Mouse (Mus musculus): Measurements from ENCODE around the gene Msl1. TPM values are rescaled to one million over a fixed set of nuclear protein-coding genes. Genes with fewer than 3 reads are reported as not detected.
A peak's percentile ranks its signal among the peaks of the same experiment; 100 is the strongest.

Msl1 gene
- polyA plus RNA-seq, 1 experiment = 252 TPM

DNA sequence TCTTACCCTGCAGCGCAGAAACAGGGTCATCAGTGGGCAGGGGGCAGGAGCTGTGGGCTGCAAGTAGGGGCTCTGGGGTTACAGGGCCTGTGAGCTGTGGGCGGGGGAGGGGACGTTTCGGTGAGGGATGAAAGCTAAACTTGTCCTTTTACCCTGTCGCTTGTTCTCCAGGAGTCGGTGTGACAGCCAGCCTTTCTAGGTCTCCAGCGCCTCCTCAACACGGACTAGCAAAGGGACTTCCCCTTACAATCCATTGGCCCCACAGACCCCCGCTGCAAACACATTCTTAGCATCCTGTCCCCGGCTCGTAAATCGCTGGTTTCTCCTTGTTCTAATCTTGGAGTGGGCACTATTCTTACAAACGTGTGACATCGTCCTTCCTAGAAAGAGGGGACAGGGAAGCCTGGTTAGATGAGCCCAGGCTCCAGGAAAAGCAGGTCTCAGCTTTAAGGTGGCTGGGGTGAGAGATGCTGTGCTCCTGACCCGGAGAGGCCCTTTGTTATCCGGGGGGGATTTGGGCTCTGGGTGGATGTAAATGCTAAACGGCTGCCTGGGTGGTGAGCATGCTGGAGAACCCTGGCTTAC is 12.6 kb upstream of the Msl1 start:
- no peak for TF ChIP-seq CTCF (IDR thresholded peaks at IDR 0.05; ENCODE audit: insufficient read depth, low read depth, low read length)
- Histone ChIP-seq H3K4me3 (ENCODE audit: insufficient read depth, low read depth, low read length) (peak overlapping the region; percentile 15), H3K4me1 (ENCODE audit: control insufficient read depth, insufficient read depth, low read length) (peaks cover 50% of the 10 kb centered on the region), H3K27ac (ENCODE audit: insufficient read depth, low read depth, low read length) (peak overlapping the region; percentile 99)
- WGBS = 3% methylated on average over 17 of the region's 17 CpGs

DNA sequence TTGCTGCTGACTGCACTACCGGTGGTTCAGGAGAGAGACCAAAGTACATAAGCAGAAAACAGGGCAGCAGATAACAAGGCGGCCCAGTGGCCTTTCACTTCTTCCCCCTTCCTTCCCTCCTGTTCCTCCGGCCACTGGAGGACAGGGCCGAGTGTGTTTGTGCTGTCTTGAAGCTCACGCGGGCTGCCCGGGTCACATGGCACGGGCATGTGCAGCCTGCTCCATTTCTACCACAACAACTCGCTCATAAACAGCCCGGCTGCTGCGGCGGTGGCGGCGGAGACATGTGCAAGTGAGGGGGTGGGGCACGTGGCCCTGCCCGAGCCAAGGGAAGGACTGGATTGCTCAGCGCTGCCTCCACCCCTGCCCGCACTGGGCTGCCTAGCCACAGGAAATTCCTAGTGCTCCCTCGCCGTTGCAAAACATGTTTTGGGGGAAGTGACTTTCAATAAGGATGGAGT is 12.1 kb upstream of the Msl1 start:
- under 1% methylated on average over 20 of the region's 20 CpGs for WGBS
- TF ChIP-seq CTCF (IDR thresholded peaks at IDR 0.05; ENCODE audit: insufficient read depth, low read depth, low read length) (no peak), POLR2A (IDR thresholded peaks at IDR 0.05; ENCODE audit: insufficient read depth, low read depth, low read length) (peak; percentile 46)
- Histone ChIP-seq H3K27ac (ENCODE audit: insufficient read depth, low read depth, low read length) (peak overlapping the region; percentile 99), H3K4me1 (ENCODE audit: control insufficient read depth, insufficient read depth, low read length) (peaks cover 50% of the 10 kb centered on the region), H3K4me3 (ENCODE audit: insufficient read depth, low read depth, low read length) (peak overlapping the region; percentile 15)

DNA sequence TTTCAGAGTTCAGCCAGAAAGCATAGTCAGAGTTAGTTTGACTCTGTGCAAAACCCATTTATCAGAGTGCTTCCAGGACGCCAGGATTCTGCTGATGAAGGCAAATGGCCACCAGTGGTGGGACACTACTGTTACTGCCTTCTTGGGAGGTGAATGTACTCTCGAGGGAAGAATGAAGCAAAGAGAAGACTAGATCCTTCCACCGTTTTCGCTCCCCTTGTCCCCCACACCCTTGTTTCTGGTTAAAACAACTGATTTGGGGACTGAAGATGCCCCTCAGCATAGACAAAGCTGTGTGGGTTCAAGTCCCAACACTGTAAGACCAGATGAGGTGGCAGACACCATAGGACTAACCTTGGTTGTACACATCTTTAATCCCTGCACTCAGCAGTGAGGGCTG is 11.2 kb upstream of the Msl1 start:
- peaks cover 50% of the 10 kb centered on the region for H3K4me1 ChIP-seq (ENCODE audit: control insufficient read depth, insufficient read depth, low read length)
- WGBS = 78% methylated on average over 4 of the region's 4 CpGs

DNA sequence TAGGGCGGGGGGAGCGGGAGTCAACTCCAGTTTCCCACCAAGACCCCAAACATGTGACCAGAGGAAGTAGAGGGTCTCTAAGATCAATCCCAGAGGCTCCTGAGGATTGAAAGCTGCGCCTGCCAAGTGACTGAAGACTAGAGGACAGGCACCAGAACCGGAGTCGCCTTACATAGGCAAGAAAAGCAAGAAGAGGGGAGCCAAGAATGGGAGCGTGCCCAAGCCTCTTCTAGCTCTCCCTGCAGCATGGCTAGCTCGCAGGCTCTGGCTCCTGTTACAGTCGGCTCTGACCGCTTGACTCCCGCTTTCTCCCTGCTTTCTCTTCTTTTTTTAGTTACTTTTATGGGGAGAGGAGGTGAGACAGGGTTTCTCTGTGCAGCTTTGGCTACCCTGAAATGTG is 10.1 kb upstream of the Msl1 start:
- 60% methylated on average over 10 of the region's 10 CpGs for WGBS
- TF ChIP-seq POLR2A (IDR thresholded peaks at IDR 0.05; ENCODE audit: insufficient read depth, low read depth, low read length) = no peak
- no peak for TF ChIP-seq CTCF (IDR thresholded peaks at IDR 0.05; ENCODE audit: insufficient read depth, low read depth, low read length)
- Histone ChIP-seq H3K27ac (ENCODE audit: insufficient read depth, low read depth, low read length) (peak overlapping the region; percentile 90), H3K4me1 (ENCODE audit: control insufficient read depth, insufficient read depth, low read length) (peaks cover 53% of the 10 kb centered on the region), H3K4me3 (ENCODE audit: insufficient read depth, low read depth, low read length) (no peak overlapping the region)

More for the DNA sequence above, 11.2 kb upstream of the Msl1 start:
- Histone ChIP-seq H3K4me3 (ENCODE audit: insufficient read depth, low read depth, low read length) (no peak overlapping the region), H3K27ac (ENCODE audit: insufficient read depth, low read depth, low read length) (peak overlapping the region; percentile 99)
- TF ChIP-seq POLR2A (IDR thresholded peaks at IDR 0.05; ENCODE audit: insufficient read depth, low read depth, low read length) (no peak), CTCF (IDR thresholded peaks at IDR 0.05; ENCODE audit: insufficient read depth, low read depth, low read length) (no peak)

DNA sequence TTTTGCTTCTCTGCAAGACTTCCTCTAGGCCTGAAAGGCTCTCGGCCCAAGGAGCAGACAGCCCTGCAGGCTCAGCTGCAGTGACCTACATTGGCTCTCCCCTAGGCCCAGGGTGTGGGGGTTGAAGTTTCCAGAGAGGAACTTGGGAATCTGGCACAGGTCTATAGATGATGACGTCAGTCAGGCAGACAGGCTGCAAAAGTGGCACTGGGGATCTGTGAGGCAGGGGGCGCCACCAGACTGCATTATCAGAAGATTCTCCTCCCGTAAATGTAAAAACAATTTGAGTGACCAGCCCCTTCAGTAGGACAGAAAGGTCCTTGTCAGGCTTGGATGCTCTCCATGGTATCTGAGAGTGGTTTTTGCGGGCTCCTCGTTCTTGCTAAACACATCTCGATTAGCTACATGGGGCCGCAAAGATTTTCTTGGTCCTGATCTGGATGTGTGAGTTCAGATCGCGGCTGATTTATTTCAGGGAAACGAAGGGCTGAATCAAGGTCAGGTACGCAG is 9.5 kb upstream of the Msl1 start:
- H3K4me1 ChIP-seq (ENCODE audit: control insufficient read depth, insufficient read depth, low read length) = peaks cover 51% of the 10 kb centered on the region
- 2% methylated on average over 12 of the region's 12 CpGs for WGBS
- H3K4me3 ChIP-seq (ENCODE audit: insufficient read depth, low read depth, low read length) = peak overlapping the region; percentile 5; the same call in 1 of the 2 replicates
- H3K27ac ChIP-seq (ENCODE audit: insufficient read depth, low read depth, low read length) = peak overlapping the region; percentile 90
- TF ChIP-seq CTCF (IDR thresholded peaks at IDR 0.05; ENCODE audit: insufficient read depth, low read depth, low read length) (no peak), POLR2A (IDR thresholded peaks at IDR 0.05; ENCODE audit: insufficient read depth, low read depth, low read length) (no peak)

DNA sequence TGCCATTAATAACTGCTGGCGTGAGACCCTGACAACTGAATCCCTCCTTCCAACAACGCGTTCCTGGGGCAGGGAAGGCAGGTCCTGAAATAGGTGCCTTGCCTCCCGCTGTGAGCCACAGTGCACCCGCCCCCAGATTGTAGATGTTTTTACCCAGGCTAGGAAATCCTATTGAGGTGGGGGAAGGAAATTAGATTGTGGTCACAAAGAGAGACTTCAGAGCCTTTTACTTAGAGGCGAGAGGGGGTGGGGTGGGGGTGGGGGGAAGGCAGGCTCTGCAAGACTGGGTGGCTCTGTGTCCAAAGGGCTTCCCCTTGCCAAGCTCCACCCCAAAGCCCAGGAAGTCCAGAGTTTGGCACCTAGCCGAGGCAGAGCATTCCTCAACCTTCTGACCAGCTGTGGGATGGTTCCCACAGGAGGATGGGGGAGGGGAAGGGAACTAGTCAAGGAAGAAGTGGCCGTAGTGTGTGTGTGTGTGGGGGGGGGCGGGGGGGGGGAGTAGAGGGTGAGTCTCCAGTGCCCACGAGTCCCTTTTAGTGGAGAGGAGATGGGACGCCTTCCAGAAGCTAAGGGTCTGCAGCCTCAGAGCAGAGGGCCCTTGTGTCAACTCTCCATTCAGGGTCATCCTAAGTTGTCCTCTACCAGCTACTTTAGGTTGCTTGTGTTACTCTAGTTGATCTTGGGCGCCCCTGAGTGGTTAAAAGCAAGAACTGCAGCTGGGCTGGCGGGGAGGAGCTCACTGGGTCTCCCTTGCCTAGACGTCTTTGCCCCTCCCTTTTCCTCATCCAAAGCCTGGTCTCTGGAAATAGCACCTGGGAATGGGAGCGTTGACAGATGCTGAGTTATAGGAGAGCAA is 8.7 kb upstream of the Msl1 start:
- Histone ChIP-seq H3K4me1 (ENCODE audit: control insufficient read depth, insufficient read depth, low read length) (peaks cover 45% of the 10 kb centered on the region), H3K27ac (ENCODE audit: insufficient read depth, low read depth, low read length) (peak overlapping the region; percentile 90), H3K4me3 (ENCODE audit: insufficient read depth, low read depth, low read length) (peak overlapping the region; percentile 5; the same call in 1 of the 2 replicates)
- peak; percentile 72 for TF ChIP-seq CTCF (IDR thresholded peaks at IDR 0.05; ENCODE audit: insufficient read depth, low read depth, low read length)
- no peak for TF ChIP-seq POLR2A (IDR thresholded peaks at IDR 0.05; ENCODE audit: insufficient read depth, low read depth, low read length)
- WGBS = under 1% methylated on average over 14 of the region's 15 CpGs

DNA sequence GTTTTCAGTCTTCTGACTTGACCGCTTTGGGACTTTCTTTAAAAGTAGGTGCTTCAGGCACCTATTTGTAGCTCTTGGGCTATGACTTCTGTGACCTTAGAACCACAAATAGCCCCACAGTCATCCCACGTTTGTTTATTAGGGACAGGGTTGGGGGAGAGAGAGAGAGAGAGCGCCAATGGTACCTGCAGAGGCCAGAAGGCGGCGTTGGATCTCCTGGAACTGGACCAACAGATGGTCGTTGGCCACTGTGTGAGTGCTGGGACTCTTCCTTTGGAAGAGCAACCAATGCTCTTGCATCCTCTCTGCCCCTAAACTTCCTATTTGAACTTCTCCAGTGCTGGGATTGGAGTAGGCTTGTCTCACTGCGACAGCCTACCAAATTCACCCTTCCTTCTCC is 8.1 kb upstream of the Msl1 start:
- WGBS = 26% methylated on average over 7 of the region's 7 CpGs
- no peak overlapping the region for H3K27ac ChIP-seq (ENCODE audit: insufficient read depth, low read depth, low read length)
- TF ChIP-seq CTCF (IDR thresholded peaks at IDR 0.05; ENCODE audit: insufficient read depth, low read depth, low read length) (no peak), POLR2A (IDR thresholded peaks at IDR 0.05; ENCODE audit: insufficient read depth, low read depth, low read length) (no peak)
- peaks cover 39% of the 10 kb centered on the region for H3K4me1 ChIP-seq (ENCODE audit: control insufficient read depth, insufficient read depth, low read length)
- H3K4me3 ChIP-seq (ENCODE audit: insufficient read depth, low read depth, low read length) = no peak overlapping the region

DNA sequence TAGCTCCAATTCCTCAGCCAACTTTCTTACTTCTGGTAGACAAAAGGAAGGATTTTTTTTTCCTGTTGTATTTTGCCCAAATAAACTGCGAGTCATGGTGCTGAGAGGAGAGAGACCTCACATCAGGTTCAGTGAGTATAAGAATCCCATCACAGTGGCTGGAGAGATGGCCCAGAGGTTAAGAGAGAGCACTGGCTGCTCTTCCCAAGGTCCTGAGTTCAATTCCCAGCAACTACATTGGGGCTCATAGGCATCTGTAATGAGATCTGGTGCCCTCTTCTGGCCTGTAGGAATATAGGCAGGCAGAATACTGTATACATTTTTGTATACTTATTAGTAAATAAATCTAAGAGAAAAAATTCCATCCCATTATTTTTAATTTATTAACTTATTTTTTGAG is 7.6 kb upstream of the Msl1 start:
- H3K4me1 ChIP-seq (ENCODE audit: control insufficient read depth, insufficient read depth, low read length) = peaks cover 35% of the 10 kb centered on the region
- WGBS = 83% methylated on average over 1 of the region's 1 CpGs
- H3K27ac ChIP-seq (ENCODE audit: insufficient read depth, low read depth, low read length) = no peak overlapping the region
- TF ChIP-seq POLR2A (IDR thresholded peaks at IDR 0.05; ENCODE audit: insufficient read depth, low read depth, low read length) (no peak), CTCF (IDR thresholded peaks at IDR 0.05; ENCODE audit: insufficient read depth, low read depth, low read length) (no peak)
- no peak overlapping the region for H3K4me3 ChIP-seq (ENCODE audit: insufficient read depth, low read depth, low read length)

DNA sequence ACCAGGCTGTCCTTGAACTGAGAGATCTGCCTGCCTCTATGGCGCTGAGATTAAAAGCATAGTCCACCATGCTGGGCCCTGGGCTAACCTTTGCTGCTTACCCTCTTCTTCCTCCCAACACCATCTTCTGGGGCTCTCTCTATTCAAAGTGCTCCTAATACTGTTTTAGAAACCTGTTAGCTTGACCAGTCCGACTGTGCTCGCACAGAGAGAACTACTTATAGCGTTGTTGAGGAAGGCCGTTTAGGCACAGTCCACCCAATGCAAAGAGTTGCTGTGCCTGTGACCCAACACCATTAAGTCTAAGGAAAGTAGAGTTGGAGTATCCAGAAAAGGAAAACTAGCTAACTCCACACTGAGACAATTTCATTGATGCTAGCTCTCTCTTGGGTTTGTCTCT is 7.2 kb upstream of the Msl1 start:
- TF ChIP-seq CTCF (IDR thresholded peaks at IDR 0.05; ENCODE audit: insufficient read depth, low read depth, low read length) (no peak), POLR2A (IDR thresholded peaks at IDR 0.05; ENCODE audit: insufficient read depth, low read depth, low read length) (no peak)
- H3K27ac ChIP-seq (ENCODE audit: insufficient read depth, low read depth, low read length) = peak overlapping the region; percentile 53
- no peak overlapping the region for H3K4me3 ChIP-seq (ENCODE audit: insufficient read depth, low read depth, low read length)
- 87% methylated on average over 5 of the region's 5 CpGs for WGBS
- peaks cover 30% of the 10 kb centered on the region for H3K4me1 ChIP-seq (ENCODE audit: control insufficient read depth, insufficient read depth, low read length)

Data from olfactory bulb, adult 2 months (tissue).